Mouse (Mus musculus) MN1 (cell line): ENCODE data around the gene Ssh1.
A peak's percentile ranks its signal among the peaks of the same experiment; 100 is the strongest.

Source experiments
- DNase-seq: peaks from one replicate; pipeline ENCODE4 v3.0.0-alpha.2; 2016; ENCODE audit warnings: low spot score

The Ssh1 gene

GRCm38 (mm10) chr5:113992339-113992831, 1.3 kb downstream of the Ssh1 start:
- DNase-seq, result peak; percentile 33

GRCm38 (mm10) chr5:113991141-113991540, 2.6 kb downstream of the Ssh1 start:
- DNase-seq, result peak; percentile 57

- DNase-seq, result peak; percentile 69
Measured at GRCm38 (mm10) chr5:113990593-113990992, 3.1 kb downstream of the Ssh1 start.

DNA sequence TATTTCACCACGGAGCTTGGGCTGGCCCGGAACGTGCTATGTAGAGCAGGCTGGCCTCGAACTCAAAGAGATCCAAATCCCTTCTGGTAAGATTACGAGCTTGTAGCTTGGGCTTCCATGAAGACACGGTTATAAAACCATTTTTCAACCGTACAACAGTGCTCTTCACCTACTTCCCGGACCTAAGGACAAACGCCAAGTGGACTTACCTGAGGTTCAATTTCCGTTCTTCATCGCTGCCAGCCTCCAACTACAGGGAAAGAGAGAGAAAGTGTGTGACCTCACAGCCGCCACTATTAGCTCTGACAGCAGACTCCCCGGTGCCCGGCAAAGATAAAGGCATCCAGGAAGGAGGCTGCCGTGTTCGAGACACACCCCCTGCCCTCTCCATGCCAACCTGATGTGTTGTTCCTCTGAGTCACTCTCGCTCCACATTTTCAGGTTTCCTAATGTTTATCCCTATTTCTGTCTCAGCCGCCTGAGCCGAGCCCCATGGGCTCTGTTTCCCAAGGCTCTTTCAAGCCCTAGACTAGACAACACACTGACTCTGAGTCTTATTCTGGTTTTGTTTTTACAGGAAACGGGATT, 4.2 kb downstream of the Ssh1 start:
- DNase-seq, result peak; percentile 81

DNA sequence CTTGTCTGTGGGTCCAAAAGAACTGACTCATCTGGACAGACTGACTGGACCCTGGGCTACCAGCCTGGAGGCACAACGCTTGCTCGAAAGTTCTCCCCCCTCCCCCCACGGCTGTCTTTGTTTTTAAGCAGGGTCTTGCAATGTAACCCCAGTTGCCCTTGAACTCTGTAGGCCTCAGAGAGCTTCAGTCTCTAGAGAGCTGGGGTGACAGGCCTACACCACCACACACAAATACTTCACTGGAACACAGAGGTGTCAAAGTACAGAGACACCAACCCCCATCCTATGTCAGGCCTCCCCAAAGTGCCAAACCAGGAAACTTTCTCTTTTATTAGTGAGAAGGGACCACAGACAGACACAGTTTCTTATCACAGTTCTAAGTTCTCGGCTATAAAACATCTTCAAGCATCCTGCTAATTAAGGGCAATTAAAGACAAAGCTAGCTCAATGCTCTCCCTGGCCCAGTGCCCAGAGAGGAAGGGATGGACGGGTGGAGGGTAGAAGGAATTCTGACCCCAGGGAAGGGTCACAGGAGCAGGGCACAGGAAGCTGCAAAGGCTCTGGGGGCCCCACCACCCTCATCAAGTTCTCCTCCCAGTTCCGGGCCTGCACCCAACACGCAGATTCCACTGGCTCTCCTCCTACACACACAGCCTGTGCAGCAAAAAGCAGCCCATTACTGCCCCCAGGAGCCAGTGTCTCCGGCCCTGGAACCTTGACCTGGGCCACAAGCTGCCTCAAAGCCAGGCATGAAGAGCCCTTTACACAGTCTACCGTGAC, 7.3 kb downstream of the Ssh1 start:
- peak; percentile 80 for DNase-seq

- peak; percentile 33 for DNase-seq
Measured at GRCm38 (mm10) chr5:113985737-113986136, 8.0 kb downstream of the Ssh1 start.

DNA sequence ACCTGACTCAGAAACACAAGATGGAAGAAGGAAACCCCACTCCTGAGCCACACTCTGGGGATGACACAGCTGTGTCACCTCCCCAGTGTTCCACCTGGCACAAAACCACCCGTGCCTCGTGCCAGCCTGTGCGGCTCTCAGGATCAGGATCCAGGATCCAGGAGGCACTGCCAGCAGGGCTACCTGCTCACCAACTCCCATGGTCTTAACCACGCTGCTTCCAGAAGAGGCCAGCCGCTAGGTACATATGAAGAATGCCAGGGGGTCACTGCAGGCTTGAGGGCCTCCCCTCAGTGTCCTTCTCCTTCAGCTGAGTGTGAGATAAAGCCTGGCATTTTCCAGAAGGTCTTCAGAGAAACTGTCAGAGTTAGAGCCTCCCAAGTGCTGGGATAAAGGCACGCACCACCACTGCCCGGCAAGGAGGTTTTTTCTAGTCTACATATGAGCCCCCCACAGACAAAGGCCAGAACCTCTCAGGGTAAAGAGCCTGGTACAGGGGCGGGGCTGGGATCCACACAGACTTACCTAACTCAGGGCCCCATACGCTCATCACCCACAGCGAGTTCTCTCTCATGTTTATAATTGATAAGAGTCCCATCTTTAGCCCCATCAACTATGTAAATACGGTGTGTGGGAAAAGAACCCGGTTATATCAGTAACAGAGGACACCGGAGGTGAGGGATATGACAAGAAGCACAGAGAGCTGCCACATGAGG, 9.5 kb downstream of the Ssh1 start:
- DNase-seq, result no peak

DNA sequence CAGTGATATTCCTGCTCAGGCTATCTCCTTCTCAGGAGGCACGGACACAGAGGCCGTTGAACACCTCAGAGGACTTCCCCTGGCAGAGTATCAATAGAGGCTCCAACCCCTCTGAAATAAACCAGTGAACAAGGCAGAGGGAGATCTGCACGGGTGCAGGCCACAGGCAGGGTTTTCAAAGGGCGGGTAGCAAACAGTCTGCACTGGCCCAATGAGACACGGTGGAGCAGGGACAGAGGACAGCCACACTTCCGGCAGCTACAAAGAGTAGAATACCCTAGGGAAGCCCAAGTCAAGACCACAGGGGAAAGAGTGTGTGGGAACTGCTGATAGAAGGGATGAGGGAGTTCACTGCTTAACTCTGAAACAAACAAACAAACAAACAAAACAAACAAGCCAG, 10.2 kb downstream of the Ssh1 start:
- DNase-seq, result no peak

GRCm38 (mm10) chr5:113981843-113982242, 11.9 kb downstream of the Ssh1 start:
- DNase-seq, result no peak

DNA sequence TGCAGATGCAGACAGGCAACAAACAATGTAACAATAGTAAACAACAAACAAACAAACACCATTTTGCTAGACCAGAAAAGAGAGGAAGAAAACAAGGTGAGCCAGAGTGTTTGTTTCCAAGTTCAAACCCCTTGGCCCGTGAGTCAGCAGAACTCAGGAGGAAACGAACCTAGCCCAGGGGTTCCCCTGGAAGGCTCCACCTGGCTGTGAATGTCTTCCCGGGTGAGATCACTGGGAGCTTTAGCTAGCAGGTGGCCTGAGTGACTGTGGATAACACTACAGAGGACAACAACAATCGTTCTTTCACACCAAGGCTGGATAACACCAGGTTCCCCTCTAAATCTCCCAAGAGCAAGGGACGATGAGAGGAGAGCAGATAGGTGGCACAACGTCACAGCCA, 12.5 kb downstream of the Ssh1 start:
- DNase-seq, result no peak

- no peak for DNase-seq
Measured at GRCm38 (mm10) chr5:113980511-113980910, 13.2 kb downstream of the Ssh1 start.

GRCm38 (mm10) chr5:113977309-113977708, 16.4 kb downstream of the Ssh1 start:
- DNase-seq, result no peak

DNA sequence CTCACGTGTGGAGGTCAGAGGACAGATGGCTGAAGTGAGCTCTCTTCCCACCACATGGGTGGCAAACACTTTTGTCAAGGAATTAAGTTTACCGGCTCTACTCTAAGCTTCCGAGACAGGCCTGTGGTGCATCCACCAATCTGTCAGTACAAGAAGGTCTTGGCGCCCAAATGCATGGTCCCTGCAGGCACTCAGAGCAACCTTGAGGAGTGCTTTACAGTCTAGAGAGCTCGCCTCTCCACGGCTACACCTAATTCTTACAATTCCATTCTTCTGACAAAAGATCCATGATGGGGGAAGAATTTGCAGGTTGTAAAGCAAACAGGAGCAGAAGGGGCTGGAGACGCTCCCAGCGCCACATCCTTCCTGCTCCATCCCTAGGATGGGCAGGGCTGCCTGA, 17.1 kb downstream of the Ssh1 start:
- DNase-seq, result no peak

- peak; percentile 65 for DNase-seq
Measured at GRCm38 (mm10) chr5:113975538-113976215, 18.0 kb downstream of the Ssh1 start.

DNA sequence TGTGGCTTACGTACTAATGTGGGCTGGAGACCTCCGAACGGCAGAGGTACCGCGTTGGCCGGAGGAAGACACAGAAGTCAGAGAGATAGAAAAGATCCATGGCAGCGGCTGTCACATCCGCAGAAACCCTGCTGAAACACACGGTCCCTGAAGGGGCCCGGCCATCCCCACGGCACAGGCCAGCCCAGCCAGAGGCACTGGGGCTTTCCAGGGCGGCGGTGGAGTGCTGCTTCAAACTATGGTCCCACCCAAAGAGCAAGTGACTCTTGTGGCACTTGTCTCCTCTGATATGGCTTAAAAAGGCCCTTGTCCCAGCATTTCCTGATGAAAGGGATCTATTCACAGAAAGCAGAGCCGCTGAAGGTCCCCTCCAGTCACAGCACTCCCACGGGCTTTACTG, 19.1 kb downstream of the Ssh1 start:
- DNase-seq, result no peak

GRCm38 (mm10) chr5:113973790-113974189, 19.9 kb downstream of the Ssh1 start:
- DNase-seq, result peak; percentile 61

DNA sequence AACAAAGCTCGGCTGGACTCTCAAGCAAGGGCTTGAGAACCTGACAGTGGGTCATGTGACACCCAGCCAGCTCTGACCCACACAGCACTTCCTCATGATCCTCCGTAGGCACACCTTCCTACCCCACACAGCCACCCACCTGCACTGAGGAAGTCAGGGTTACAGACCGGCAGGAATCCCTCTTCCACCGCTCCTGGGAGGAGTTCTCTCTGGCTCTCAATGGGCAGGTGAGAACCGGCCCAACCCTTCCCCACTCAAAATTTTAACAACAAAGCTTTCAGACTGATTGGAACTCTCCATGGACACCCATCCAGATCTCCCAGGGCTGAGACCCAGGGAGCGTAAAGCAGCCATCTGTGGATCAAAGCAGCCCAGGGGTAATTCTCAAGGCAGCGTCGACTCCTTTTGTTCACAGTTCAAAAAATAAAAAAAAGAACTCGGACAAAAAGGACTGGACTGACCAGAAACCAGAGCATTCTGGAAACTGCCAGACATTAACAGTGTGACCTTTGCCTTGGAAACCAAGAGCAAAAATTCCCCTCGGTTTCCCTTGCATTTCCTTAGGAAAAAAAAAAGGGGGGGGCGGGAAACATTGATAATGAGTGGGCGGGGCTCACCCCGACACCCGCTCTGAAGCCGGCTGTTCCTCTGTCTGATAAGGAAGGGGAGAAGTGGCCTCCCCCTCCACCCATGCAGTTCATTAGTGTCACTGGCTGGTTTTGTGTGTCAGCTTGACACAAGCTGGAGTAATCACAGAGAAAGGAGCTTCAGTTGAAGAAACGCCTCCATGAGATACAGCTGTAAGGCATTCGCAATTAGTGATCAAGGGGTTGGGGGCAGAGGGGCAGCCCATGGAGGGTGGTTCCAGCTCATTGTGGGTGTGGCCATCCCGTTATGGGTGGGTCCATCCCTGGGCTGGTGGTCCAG, 20.8 kb downstream of the Ssh1 start:
- peak; percentile 36 for DNase-seq

DNA sequence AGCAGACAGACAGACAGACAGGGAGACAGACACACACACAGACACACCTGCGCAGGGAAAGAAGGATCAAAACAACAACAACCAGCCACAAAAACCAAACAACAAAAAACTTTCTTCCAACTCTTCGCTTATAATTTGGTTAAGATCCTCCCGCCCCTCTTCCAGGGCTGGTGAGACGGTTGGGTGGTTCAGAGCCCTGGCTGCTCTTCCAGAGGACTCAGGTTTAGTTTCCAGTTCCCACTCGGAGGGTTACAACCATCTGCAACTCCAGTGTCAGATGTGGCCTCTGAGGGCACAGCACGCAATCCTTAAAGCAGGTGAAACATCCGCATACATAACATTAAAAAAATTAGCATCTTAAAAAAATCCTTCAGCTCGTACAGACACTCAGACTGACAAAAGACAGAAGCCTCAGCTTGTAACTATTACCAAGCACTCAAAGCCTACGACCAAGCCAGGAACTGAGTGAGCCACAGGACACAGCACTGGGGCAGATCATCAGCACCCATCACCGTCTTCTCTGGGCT, 22.2 kb downstream of the Ssh1 start:
- DNase-seq, result no peak

DNA sequence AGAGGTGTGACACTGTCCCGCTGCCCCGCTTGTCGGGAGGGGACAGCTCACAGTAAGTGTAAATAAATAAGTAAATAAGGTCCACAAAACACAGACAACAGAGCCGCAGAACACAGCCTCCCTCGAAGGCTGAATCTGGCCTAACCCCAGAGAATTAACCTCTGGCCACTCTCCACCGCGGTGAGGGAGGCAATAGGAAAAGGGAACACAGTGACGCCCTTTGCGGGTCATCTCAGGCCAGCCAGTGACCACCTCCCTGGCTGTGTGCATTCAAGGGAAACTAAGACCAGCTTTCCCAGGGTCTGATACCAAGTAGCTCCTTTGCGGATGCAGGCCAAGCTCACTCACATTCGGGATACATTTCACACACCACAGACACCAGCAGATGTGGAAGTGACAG, 25.3 kb downstream of the Ssh1 start:
- no peak for DNase-seq

- no peak for DNase-seq
Measured at GRCm38 (mm10) chr5:113966452-113967150, 27.1 kb downstream of the Ssh1 start.
